Mouse (Mus musculus): Measurements from ENCODE around the gene Dusp27. TPM values are rescaled to one million over a fixed set of nuclear protein-coding genes. Genes with fewer than 3 reads are reported as not detected.

Dusp27 gene
- polyA plus RNA-seq (2016; fragmentation: Nextera tagmentation; extraction: Ambion mirVana): 1.5 and 1.9 TPM in 2 replicates

- Histone ChIP-seq H3K27ac (peak within 1 kb of the TSS; percentile 65; the same call in 1 of the 2 replicates), H3K27me3 (ENCODE audit: poor library complexity, severe bottlenecking) (no peaks in the 10 kb centered on the region)
Measured at GRCm38 (mm10) chr1:166127719-166128118, at the start of gene Dusp27. Dusp27 (minus strand) TSS chr1:166127922.

GRCm38 (mm10) chr1:166173621-166174020 lies 45.9 kb upstream of the Dusp27 start:
- H3K36me3 ChIP-seq (replicated peaks): no peaks in the 10 kb centered on the region
- no peak for DNase-seq (ENCODE audit: extremely low spot score, low spot score)
- 77% methylated on average over 9 of the region's 9 CpGs for WGBS

More at GRCm38 (mm10) chr1:166127719-166128118, at the start of gene Dusp27:
- Histone ChIP-seq H3K4me1 (peaks cover 31% of the 10 kb centered on the region), H3K4me3 (no peak within 1 kb of the TSS; the same call in 1 of the 2 replicates), H3K9me3 (peaks cover 3% of the 10 kb centered on the region; the same call in 1 of the 2 replicates), H3K36me3 (replicated peaks) (no peaks in the 10 kb centered on the region)
- 47% methylated on average over 4 of the region's 4 CpGs for WGBS
- no peak for DNase-seq (ENCODE audit: extremely low spot score, low spot score)

GRCm38 (mm10) chr1:166172992-166173391 lies 45.3 kb upstream of the Dusp27 start:
- 91% methylated on average over 3 of the region's 3 CpGs for WGBS
- no peak for DNase-seq (ENCODE audit: extremely low spot score, low spot score)
- H3K27me3 ChIP-seq (ENCODE audit: poor library complexity, severe bottlenecking): no peaks in the 10 kb centered on the region
- H3K4me1 ChIP-seq: no peaks in the 10 kb centered on the region
- no peaks in the 10 kb centered on the region for H3K36me3 ChIP-seq (replicated peaks)
- H3K27ac ChIP-seq: no peak overlapping the region
- no peak overlapping the region for H3K4me3 ChIP-seq
- no peaks in the 10 kb centered on the region for H3K9me3 ChIP-seq

More at GRCm38 (mm10) chr1:166173621-166174020, 45.9 kb upstream of the Dusp27 start:
- H3K27me3 ChIP-seq (ENCODE audit: poor library complexity, severe bottlenecking): no peaks in the 10 kb centered on the region
- no peaks in the 10 kb centered on the region for H3K9me3 ChIP-seq
- no peak overlapping the region for H3K27ac ChIP-seq
- no peaks in the 10 kb centered on the region for H3K4me1 ChIP-seq
- H3K4me3 ChIP-seq: no peak overlapping the region

GRCm38 (mm10) chr1:166170852-166171251 lies 43.1 kb upstream of the Dusp27 start:
- no peak for DNase-seq (ENCODE audit: extremely low spot score, low spot score)
- WGBS: 93% methylated on average over 12 of the region's 12 CpGs

GRCm38 (mm10) chr1:166169713-166170112 lies 42.0 kb upstream of the Dusp27 start:
- Histone ChIP-seq H3K4me3 (no peak overlapping the region), H3K27ac (no peak overlapping the region), H3K36me3 (replicated peaks) (no peaks in the 10 kb centered on the region), H3K4me1 (peaks cover 5% of the 10 kb centered on the region), H3K9me3 (no peaks in the 10 kb centered on the region), H3K27me3 (ENCODE audit: poor library complexity, severe bottlenecking) (no peaks in the 10 kb centered on the region)
- WGBS: 92% methylated on average over 7 of the region's 7 CpGs
- no peak for DNase-seq (ENCODE audit: extremely low spot score, low spot score)

More at GRCm38 (mm10) chr1:166170852-166171251, 43.1 kb upstream of the Dusp27 start:
- Histone ChIP-seq H3K4me1 (no peaks in the 10 kb centered on the region), H3K36me3 (replicated peaks) (no peaks in the 10 kb centered on the region), H3K27ac (no peak overlapping the region), H3K9me3 (no peaks in the 10 kb centered on the region), H3K27me3 (ENCODE audit: poor library complexity, severe bottlenecking) (no peaks in the 10 kb centered on the region), H3K4me3 (no peak overlapping the region)

GRCm38 (mm10) chr1:166168017-166168416 lies 40.3 kb upstream of the Dusp27 start:
- Histone ChIP-seq H3K4me1 (peaks cover 18% of the 10 kb centered on the region), H3K27me3 (ENCODE audit: poor library complexity, severe bottlenecking) (no peaks in the 10 kb centered on the region), H3K27ac (no peak overlapping the region), H3K9me3 (no peaks in the 10 kb centered on the region), H3K4me3 (no peak overlapping the region), H3K36me3 (replicated peaks) (no peaks in the 10 kb centered on the region)
- 95% methylated on average over 7 of the region's 7 CpGs for WGBS
- no peak for DNase-seq (ENCODE audit: extremely low spot score, low spot score)

GRCm38 (mm10) chr1:166167405-166167804 lies 39.7 kb upstream of the Dusp27 start:
- Histone ChIP-seq H3K27me3 (ENCODE audit: poor library complexity, severe bottlenecking) (no peaks in the 10 kb centered on the region), H3K9me3 (no peaks in the 10 kb centered on the region), H3K27ac (no peak overlapping the region), H3K4me3 (no peak overlapping the region), H3K4me1 (peaks cover 18% of the 10 kb centered on the region), H3K36me3 (replicated peaks) (no peaks in the 10 kb centered on the region)
- 91% methylated on average over 4 of the region's 4 CpGs for WGBS
- no peak for DNase-seq (ENCODE audit: extremely low spot score, low spot score)

GRCm38 (mm10) chr1:166165159-166165558 lies 37.4 kb upstream of the Dusp27 start:
- H3K36me3 ChIP-seq (replicated peaks): no peaks in the 10 kb centered on the region
- no peak overlapping the region for H3K4me3 ChIP-seq

GRCm38 (mm10) chr1:166164580-166164979 lies 36.9 kb upstream of the Dusp27 start:
- 0 out of 2 replicates have a peak overlapping the region, but pooled peaks have one; percentile 30 for H3K27ac ChIP-seq
- no peak for DNase-seq (ENCODE audit: extremely low spot score, low spot score)
- 92% methylated on average over 14 of the region's 14 CpGs for WGBS
- H3K9me3 ChIP-seq: no peaks in the 10 kb centered on the region
- H3K4me1 ChIP-seq: peaks cover 28% of the 10 kb centered on the region
- H3K27me3 ChIP-seq (ENCODE audit: poor library complexity, severe bottlenecking): peaks cover 9% of the 10 kb centered on the region
- no peak overlapping the region for H3K4me3 ChIP-seq
- no peaks in the 10 kb centered on the region for H3K36me3 ChIP-seq (replicated peaks)

More at GRCm38 (mm10) chr1:166165159-166165558, 37.4 kb upstream of the Dusp27 start:
- Histone ChIP-seq H3K27me3 (ENCODE audit: poor library complexity, severe bottlenecking) (peaks cover 3% of the 10 kb centered on the region), H3K9me3 (no peaks in the 10 kb centered on the region), H3K4me1 (peaks cover 26% of the 10 kb centered on the region), H3K27ac (0 out of 2 replicates have a peak overlapping the region, but pooled peaks have one; percentile 30)
- DNase-seq (ENCODE audit: extremely low spot score, low spot score): no peak
- 96% methylated on average over 9 of the region's 9 CpGs for WGBS

GRCm38 (mm10) chr1:166160569-166161445 lies 33.1 kb upstream of the Dusp27 start:
- peak; percentile 81 for DNase-seq (ENCODE audit: extremely low spot score, low spot score)
- H3K27ac ChIP-seq: no peak overlapping the region
- peaks cover 18% of the 10 kb centered on the region for H3K27me3 ChIP-seq (ENCODE audit: poor library complexity, severe bottlenecking)
- H3K9me3 ChIP-seq: no peaks in the 10 kb centered on the region
- 19% methylated on average over 24 of the region's 24 CpGs for WGBS
- peak overlapping the region; percentile 35 for H3K4me3 ChIP-seq
- no peaks in the 10 kb centered on the region for H3K36me3 ChIP-seq (replicated peaks)
- peaks cover 28% of the 10 kb centered on the region for H3K4me1 ChIP-seq

GRCm38 (mm10) chr1:166160111-166160510 lies 32.4 kb upstream of the Dusp27 start:
- H3K4me3 ChIP-seq: peak overlapping the region; percentile 35
- H3K9me3 ChIP-seq: no peaks in the 10 kb centered on the region
- peaks cover 27% of the 10 kb centered on the region for H3K4me1 ChIP-seq
- 48% methylated on average over 5 of the region's 5 CpGs for WGBS
- peaks cover 25% of the 10 kb centered on the region for H3K27me3 ChIP-seq (ENCODE audit: poor library complexity, severe bottlenecking)
- no peak for DNase-seq (ENCODE audit: extremely low spot score, low spot score)
- H3K36me3 ChIP-seq (replicated peaks): no peaks in the 10 kb centered on the region
- H3K27ac ChIP-seq: no peak overlapping the region

GRCm38 (mm10) chr1:166158664-166159063 lies 30.9 kb upstream of the Dusp27 start:
- Histone ChIP-seq H3K4me1 (peaks cover 15% of the 10 kb centered on the region), H3K27me3 (ENCODE audit: poor library complexity, severe bottlenecking) (peaks cover 33% of the 10 kb centered on the region), H3K36me3 (replicated peaks) (no peaks in the 10 kb centered on the region), H3K4me3 (no peak overlapping the region), H3K27ac (no peak overlapping the region), H3K9me3 (no peaks in the 10 kb centered on the region)
- 73% methylated on average over 9 of the region's 9 CpGs for WGBS
- DNase-seq (ENCODE audit: extremely low spot score, low spot score): no peak

GRCm38 (mm10) chr1:166157712-166158111 lies 30.0 kb upstream of the Dusp27 start:
- no peak overlapping the region for H3K27ac ChIP-seq
- peaks cover 22% of the 10 kb centered on the region for H3K4me1 ChIP-seq
- H3K9me3 ChIP-seq: no peaks in the 10 kb centered on the region
- H3K27me3 ChIP-seq (ENCODE audit: poor library complexity, severe bottlenecking): peaks cover 37% of the 10 kb centered on the region
- H3K36me3 ChIP-seq (replicated peaks): no peaks in the 10 kb centered on the region
- no peak for DNase-seq (ENCODE audit: extremely low spot score, low spot score)
- H3K4me3 ChIP-seq: no peak overlapping the region
- WGBS: 91% methylated on average over 12 of the region's 12 CpGs

All from forebrain, embryonic 10.5 days (tissue).